Mouse (Mus musculus) cortical plate, adult 2 months (tissue): ENCODE measurements at regions not wholly inside any gene's neighbourhood (a gene's known extent, or its start where the extent isn't known, plus 50 kb on each side); places are given as distances from the start of the nearest gene placed in this dataset.

ENCODE experiments used
- H3K27ac ChIP-seq: fragments of 200-500 bp; 2 replicates; pipeline ENCODE4 v1.5.1; 2012; ENCODE audit warnings: low read length, control low read depth, inconsistent platforms; ENCODE audit not compliant: insufficient read depth
- H3K4me1 ChIP-seq: fragments of 200-500 bp; 2 replicates; pipeline ENCODE4 v1.6.1; 2011; ENCODE audit warnings: low read length; ENCODE audit not compliant: control insufficient read depth, insufficient read depth
- H3K4me3 ChIP-seq: fragments of 200-500 bp; 2 replicates; pipeline ENCODE4 v1.5.1; 2011; ENCODE audit warnings: mild to moderate bottlenecking, low read length, control low read depth; ENCODE audit not compliant: insufficient read depth
- CTCF ChIP-seq: fragments of 200-500 bp; IDR thresholded peaks from 2 replicates; pipeline ENCODE4 v1.5.1; 2011; ENCODE audit warnings: mild to moderate bottlenecking, control low read depth, low read length; ENCODE audit not compliant: insufficient read depth; ENCODE audit errors: extremely low read depth
- POLR2A ChIP-seq: fragments of 200-500 bp; IDR thresholded peaks from 2 replicates; pipeline ENCODE4 v1.6.1; 2011; ENCODE audit warnings: mild to moderate bottlenecking, low read length, control low read depth; ENCODE audit not compliant: insufficient read depth; ENCODE audit errors: extremely low read depth

GRCm38 (mm10) chr4:131118586-131118985 lies 174.4 kb downstream of the Matn1 start:
- Histone ChIP-seq H3K27ac (no peak overlapping the region), H3K4me3 (no peak overlapping the region), H3K4me1 (0 out of 2 replicates have a peak, but pooled peaks cover 2% of the 10 kb centered on the region)
- TF ChIP-seq CTCF (no peak), POLR2A (no peak)

- Histone ChIP-seq H3K27ac (no peak overlapping the region), H3K4me1 (0 out of 2 replicates have a peak, but pooled peaks cover 2% of the 10 kb centered on the region), H3K4me3 (no peak overlapping the region)
- TF ChIP-seq POLR2A (no peak), CTCF (no peak)
Measured at GRCm38 (mm10) chr4:131119621-131120020, 175.4 kb downstream of the Matn1 start.

DNA sequence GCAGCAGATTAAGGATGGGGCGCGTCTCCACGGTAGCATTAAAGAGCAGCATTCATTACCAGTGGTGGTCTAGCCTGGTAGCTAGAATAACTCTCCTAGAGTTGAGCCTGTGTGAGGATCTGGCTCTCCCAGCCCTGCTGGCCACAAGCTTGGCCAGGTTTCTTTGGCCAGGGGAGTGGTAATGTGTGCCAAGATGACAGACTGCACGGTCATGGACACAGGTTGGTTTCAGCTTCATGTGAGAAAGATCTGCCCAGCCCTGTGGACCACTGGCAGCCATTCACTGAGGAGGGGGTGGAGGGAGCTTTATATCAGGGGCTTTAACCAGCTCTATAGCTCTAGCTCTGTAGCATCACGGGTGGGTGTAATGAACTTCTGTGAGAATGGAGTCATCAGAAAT lies 176.5 kb downstream of the Matn1 start:
- Histone ChIP-seq H3K27ac (no peak overlapping the region), H3K4me1 (no peaks in the 10 kb centered on the region), H3K4me3 (no peak overlapping the region)
- TF ChIP-seq CTCF = no peak
- no peak for TF ChIP-seq POLR2A

DNA sequence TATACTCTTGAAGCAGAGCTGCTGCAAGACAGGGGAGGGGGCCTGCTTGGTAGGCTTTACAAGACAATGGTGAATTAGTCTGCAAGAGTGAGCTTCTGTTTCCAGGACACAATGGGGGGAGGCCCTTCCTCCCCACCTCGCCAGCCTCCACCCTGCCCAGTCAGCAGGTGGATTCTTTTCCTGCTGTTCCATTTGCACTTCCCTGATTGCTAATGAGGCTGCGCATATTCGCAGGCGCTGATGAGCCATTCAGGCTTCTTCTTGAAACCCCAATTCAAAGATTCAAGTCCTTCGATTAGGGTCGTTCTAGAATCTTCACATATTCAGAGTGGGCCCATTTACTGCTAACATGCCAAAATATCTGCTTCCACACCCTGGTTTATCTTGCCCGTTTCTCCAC lies 181.8 kb downstream of the Matn1 start:
- Histone ChIP-seq H3K4me3 (no peak overlapping the region), H3K4me1 (no peaks in the 10 kb centered on the region), H3K27ac (no peak overlapping the region)
- TF ChIP-seq POLR2A (no peak), CTCF (no peak)

DNA sequence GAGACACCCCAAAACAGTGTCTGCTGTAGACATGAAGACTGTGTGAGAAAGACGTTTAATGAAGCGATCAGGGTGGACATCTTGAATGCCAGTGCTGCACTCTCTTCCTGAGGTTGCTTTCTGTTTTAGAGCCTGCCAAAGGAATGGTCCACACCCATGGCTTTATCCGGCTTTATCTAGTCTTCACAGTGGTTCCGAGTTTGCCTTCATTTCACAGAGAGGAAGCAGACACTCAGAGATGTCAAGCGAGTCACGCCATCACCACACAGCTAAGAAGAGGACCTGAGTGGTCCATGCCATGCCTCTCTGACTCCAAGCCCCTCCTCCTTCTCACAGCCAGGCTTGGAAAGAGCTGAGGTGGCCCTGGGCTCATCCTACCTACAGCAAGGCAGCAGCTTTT lies 182.7 kb downstream of the Matn1 start:
- TF ChIP-seq POLR2A (no peak), CTCF (no peak)
- Histone ChIP-seq H3K4me3 (no peak overlapping the region), H3K27ac (no peak overlapping the region), H3K4me1 (no peaks in the 10 kb centered on the region)

- Histone ChIP-seq H3K4me1 (peaks cover 2% of the 10 kb centered on the region; the same call in 1 of the 2 replicates), H3K27ac (no peak overlapping the region), H3K4me3 (no peak overlapping the region)
- no peak for TF ChIP-seq POLR2A
- no peak for TF ChIP-seq CTCF
Measured at GRCm38 (mm10) chr4:131128646-131129045, 184.5 kb downstream of the Matn1 start.

- H3K4me1 ChIP-seq = peaks cover 2% of the 10 kb centered on the region; the same call in 1 of the 2 replicates
- H3K4me3 ChIP-seq = no peak overlapping the region
- TF ChIP-seq CTCF (no peak), POLR2A (no peak)
- H3K27ac ChIP-seq = no peak overlapping the region
Measured at GRCm38 (mm10) chr4:131132201-131132600, 188.0 kb downstream of the Matn1 start.

- TF ChIP-seq POLR2A (no peak), CTCF (no peak)
- Histone ChIP-seq H3K4me1 (peaks cover 2% of the 10 kb centered on the region; the same call in 1 of the 2 replicates), H3K4me3 (no peak overlapping the region), H3K27ac (no peak overlapping the region)
Measured at GRCm38 (mm10) chr4:131132781-131133180, 188.6 kb downstream of the Matn1 start.

DNA sequence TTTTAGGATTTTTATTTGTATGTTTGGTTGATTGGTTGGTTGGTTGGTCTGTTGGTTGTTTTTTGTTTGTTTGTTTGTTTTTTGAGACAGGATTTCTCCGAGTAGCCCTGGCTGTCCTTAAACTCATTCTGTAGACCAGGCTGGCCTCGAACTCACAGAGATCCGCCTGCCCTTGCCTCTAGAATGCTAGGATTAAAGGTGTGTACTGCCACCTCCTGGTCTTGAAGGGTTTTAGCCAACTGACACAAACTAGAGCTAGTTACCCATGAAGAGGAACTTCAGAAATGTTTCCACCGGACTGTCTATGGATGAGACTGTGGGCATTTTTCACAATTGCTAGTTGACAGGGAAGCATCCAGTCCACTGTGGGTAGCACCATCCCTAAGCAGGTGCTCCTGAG lies 191.7 kb downstream of the Matn1 start:
- TF ChIP-seq CTCF (no peak), POLR2A (no peak)

GRCm38 (mm10) chr4:131138891-131139290 lies 194.7 kb downstream of the Matn1 start:
- TF ChIP-seq POLR2A (no peak), CTCF (no peak)
- no peak overlapping the region for H3K4me3 ChIP-seq
- no peak overlapping the region for H3K27ac ChIP-seq
- H3K4me1 ChIP-seq = no peaks in the 10 kb centered on the region

More for the DNA sequence above, 191.7 kb downstream of the Matn1 start:
- Histone ChIP-seq H3K4me1 (peaks cover 2% of the 10 kb centered on the region; the same call in 1 of the 2 replicates), H3K4me3 (no peak overlapping the region), H3K27ac (no peak overlapping the region)

- no peak for TF ChIP-seq CTCF
- TF ChIP-seq POLR2A = no peak
- no peak overlapping the region for H3K4me3 ChIP-seq
- H3K4me1 ChIP-seq = no peaks in the 10 kb centered on the region
- no peak overlapping the region for H3K27ac ChIP-seq
Measured at GRCm38 (mm10) chr4:131141890-131142465, 197.8 kb downstream of the Matn1 start.
